Mouse (Mus musculus) cerebellum, postnatal 10 days (tissue): ENCODE measurements around the gene Sorcs1.
A peak's percentile ranks its signal among the peaks of the same experiment; 100 is the strongest.

Source experiments
- DNase-seq, 2 experiments: peaks; one replicate each; pipeline ENCODE4 v3.0.0; 2021; ENCODE audit warnings: mixed read lengths in 2 of 2

The Sorcs1 gene

GRCm38 (mm10) chr19:50410561-50410960 lies 267.9 kb downstream of the Sorcs1 start:
- no peak for DNase-seq

GRCm38 (mm10) chr19:50398341-50398740 lies 280.1 kb downstream of the Sorcs1 start:
- peak; percentile 89 to 91 for DNase-seq

DNA sequence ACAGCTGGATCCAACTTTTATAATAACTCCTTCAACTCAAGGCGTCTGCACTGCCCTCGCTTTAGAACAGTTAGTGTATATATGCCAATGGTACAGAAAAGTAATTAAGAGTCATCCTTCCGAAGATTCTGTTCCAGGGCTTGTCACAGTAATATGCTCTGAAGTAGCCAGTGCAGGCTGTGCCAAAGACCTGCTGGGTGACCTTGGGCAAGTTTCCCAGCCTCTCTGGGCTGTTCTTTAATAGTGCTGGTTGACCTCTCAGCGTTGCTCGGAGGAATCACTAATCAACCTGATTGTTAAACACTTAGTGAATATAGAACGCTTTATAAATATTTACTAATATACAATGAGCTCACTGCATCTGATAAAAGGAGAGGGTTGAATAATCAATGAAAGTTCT lies 282.7 kb downstream of the Sorcs1 start:
- peak; percentile 81 to 88 for DNase-seq

- DNase-seq = no peak
Measured at GRCm38 (mm10) chr19:50394101-50394500, 284.3 kb downstream of the Sorcs1 start.

GRCm38 (mm10) chr19:50389925-50390552 lies 288.4 kb downstream of the Sorcs1 start:
- no peak for DNase-seq

- no peak for DNase-seq
Measured at GRCm38 (mm10) chr19:50378901-50379300, 299.5 kb downstream of the Sorcs1 start.

DNA sequence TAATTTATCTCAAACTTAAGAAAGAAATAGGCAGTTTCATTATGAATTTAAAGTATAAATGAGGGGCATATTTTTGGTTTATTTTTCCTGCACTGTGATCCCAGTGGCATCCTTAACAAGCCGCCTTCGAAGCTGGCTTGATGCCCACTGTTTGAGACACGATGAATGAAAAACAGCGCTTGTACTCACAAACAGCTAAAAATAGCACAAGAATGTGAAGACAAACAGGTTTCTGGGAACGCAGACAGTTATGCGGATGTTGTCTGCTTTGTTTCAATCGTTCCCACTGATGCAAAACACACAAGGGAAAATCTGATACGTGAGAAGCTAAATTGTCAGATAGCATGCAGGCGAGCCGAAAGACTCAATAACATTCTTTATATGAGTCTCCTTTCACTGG lies 303.7 kb downstream of the Sorcs1 start:
- DNase-seq = peak; percentile 67 to 69

- DNase-seq = peak in 1 of 2 experiments; percentile 4
Measured at GRCm38 (mm10) chr19:50366446-50366845, 312.0 kb downstream of the Sorcs1 start.

GRCm38 (mm10) chr19:50362655-50363500 lies 315.6 kb downstream of the Sorcs1 start:
- DNase-seq = peak in 1 of 2 experiments; percentile 24

GRCm38 (mm10) chr19:50358561-50358960 lies 319.9 kb downstream of the Sorcs1 start:
- DNase-seq = no peak

DNA sequence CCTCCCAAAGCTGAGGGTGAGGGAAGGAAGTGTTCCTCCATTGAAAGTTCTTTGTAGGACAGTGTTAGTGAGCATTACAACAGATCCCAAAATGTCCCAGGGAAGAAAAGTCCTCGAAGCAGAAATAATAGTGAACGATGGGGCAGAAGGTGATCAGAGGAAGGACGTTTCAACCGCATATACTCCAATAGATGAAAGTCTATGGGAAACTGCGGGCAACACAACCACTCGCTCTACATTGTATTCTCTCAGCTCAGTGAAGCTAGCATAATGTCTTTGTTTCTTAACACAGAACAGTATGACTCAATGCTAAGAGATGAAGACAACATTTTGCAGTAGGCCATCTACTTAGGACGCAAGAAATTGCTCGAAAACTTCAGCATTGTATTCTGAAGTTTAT lies 339.2 kb downstream of the Sorcs1 start:
- no peak for DNase-seq

- no peak for DNase-seq
Measured at GRCm38 (mm10) chr19:50336751-50337150, 341.7 kb downstream of the Sorcs1 start.

- no peak for DNase-seq
Measured at GRCm38 (mm10) chr19:50331136-50331535, 347.3 kb downstream of the Sorcs1 start.

- peak; percentile 56 to 66 for DNase-seq
Measured at GRCm38 (mm10) chr19:50327804-50328203, 350.6 kb downstream of the Sorcs1 start.

DNA sequence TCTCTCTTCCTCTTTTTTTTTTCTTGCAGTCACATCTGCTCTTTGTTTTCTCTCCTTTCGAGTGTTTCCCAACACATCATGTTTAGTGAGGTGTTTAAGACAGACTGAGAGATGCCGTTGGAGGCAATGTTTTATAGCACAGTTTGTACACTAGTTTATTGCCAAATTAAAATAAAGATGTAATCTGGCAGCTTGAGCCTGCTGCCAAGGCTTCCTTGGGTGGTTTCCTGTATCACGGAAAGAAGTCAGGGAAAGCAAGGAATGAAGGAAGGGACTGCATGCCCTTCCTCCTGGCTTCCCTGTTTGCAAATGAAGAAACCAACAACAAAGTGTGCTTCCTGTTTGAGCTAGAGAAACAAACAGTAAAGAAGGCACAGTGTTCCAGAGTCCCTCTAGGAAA lies 352.3 kb downstream of the Sorcs1 start:
- DNase-seq = peak; percentile 55 to 57

GRCm38 (mm10) chr19:50325686-50326085 lies 352.8 kb downstream of the Sorcs1 start:
- DNase-seq = peak; percentile 85 to 88

- DNase-seq = no peak
Measured at GRCm38 (mm10) chr19:50307046-50307445, 371.4 kb downstream of the Sorcs1 start.

GRCm38 (mm10) chr19:50294205-50294604 lies 384.2 kb downstream of the Sorcs1 start:
- DNase-seq = no peak

DNA sequence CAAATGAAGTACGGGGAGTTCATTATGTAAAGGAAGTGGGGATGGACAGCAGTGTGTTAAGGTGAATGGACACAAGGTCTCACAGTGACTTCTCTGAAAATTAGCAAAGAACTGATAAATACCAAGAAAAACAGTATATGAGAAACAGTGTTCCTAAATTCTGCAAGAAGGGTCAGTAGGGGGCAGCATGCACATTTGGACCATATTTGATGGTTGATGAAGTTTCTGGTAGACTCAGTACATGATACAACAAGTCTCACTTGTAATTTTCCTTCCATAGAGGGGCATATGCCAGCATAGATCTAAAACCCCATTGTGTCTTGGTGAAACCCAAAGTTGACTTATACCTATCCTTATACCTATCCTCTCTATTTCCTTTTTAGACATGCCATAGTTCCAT lies 414.0 kb downstream of the Sorcs1 start:
- peak; percentile 79 to 81 for DNase-seq

DNA sequence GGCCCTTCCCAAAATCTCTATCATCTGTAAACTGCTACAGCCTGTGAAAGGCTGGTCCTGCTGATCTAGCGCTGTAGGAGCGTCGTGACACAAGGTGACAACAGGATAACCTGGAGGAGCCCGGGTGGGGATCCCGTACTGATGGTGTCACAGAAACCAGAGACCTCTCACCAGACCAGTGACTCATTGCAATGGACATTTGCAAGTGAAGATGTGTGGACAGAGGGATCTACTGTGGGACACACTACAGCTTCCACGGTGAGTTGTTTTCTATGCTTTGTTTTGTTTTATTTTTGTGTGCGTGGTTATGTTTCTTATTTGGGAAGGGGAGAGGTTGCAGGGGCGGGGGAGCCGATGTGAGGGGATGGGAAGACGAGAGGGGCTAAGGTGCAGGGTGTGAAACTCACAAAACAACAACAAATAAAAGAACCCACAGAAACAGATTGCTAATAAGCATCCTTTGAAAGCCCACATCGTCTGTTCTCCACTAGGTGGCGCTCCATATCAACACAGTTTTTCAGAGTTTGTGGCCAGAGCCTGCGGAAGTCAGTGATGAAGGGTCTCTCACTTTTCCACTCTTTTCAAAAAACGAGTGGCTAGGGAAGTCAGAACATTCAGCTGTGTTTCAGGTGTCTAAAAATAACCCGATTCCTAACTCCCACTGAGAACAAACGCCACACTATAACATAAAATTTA lies 419.6 kb downstream of the Sorcs1 start:
- DNase-seq = peak; percentile 82 to 87

DNA sequence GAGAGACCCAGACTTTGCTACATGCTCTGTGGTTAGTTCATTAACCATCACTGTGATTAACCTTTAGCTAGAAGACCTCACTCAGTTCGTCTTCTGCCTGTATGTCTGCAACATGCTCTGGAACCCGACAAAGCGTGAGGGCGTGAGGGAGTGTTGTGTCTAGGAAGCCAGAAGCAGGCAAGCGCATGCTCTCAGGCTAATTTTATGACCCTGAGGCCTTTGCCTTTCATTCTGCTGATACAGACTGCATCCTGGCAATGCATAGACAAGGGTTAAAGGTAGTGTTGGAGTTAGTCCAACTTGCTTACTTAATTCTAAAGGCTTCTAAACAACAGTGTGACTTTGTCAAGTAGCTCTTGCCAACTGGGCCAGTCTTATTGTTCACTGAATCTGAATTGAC lies 458.0 kb downstream of the Sorcs1 start:
- no peak for DNase-seq

- peak; percentile 8 to 29 for DNase-seq
Measured at GRCm38 (mm10) chr19:50214466-50215228, 463.8 kb downstream of the Sorcs1 start.

DNA sequence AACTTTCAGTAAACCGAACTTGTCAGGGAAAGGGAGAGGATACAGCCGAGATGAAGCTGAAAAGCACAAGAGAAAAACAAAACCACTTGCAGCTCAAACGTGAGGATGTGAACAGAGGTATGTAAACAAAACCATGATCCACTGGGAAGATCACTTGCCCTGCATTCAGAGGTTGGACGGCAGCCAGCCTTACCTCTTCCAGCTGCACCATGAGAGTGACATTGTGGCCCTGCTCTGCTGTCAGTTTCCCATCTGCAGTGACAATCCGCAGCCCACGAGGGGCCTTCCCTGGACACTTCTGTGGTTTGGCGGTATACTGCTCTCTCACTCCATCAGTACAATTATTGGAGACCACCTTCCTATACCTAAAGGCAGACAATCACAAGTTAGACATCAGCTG lies 468.0 kb downstream of the Sorcs1 start:
- DNase-seq = peak; percentile 10 to 29
